Mouse (Mus musculus) hindbrain, embryonic 12.5 days (tissue): ENCODE measurements around the gene Cst8. TPM values are rescaled to one million over a fixed set of nuclear protein-coding genes. Genes with fewer than 3 reads are reported as not detected.

Experiments
- ATAC-seq: fragments of 200-750 bp; cut with Nextera tagmentation; 2 replicates; pipeline ENCODE4 v1.8.0; 2017; ENCODE audit warnings: moderate TSS enrichment; ENCODE audit not compliant: low FRiP score
- H3K27ac ChIP-seq: fragments of 300-500 bp; sonication (generic); 2 replicates; pipeline ENCODE4 v1.5.1; 2016; ENCODE audit warnings: mild to moderate bottlenecking
- H3K27me3 ChIP-seq: fragments of 300-500 bp; sonication (generic); 2 replicates; pipeline ENCODE4 v1.6.1; 2016; ENCODE audit warnings: mild to moderate bottlenecking
- H3K36me3 ChIP-seq: fragments of 300-500 bp; sonication (generic); 2 replicates; pipeline ENCODE4 v1.6.1; 2016; ENCODE audit warnings: mild to moderate bottlenecking
- H3K4me1 ChIP-seq: fragments of 300-500 bp; sonication (generic); 2 replicates; pipeline ENCODE4 v1.6.1; 2016
- H3K4me2 ChIP-seq: fragments of 300-500 bp; sonication (generic); replicated peaks from 2 replicates; pipeline ENCODE4 v1.6.1; 2016; ENCODE audit warnings: mild to moderate bottlenecking
- H3K4me3 ChIP-seq: fragments of 300-500 bp; sonication (generic); 2 replicates; pipeline ENCODE4 v1.5.1; 2016; ENCODE audit warnings: mild to moderate bottlenecking
- H3K9ac ChIP-seq: fragments of 300-500 bp; sonication (generic); 2 replicates; pipeline ENCODE4 v1.6.1; 2016; ENCODE audit warnings: mild to moderate bottlenecking, moderate library complexity
- H3K9me3 ChIP-seq: fragments of 300-500 bp; sonication (generic); replicated peaks from 2 replicates; pipeline ENCODE4 v1.6.1; 2016; ENCODE audit warnings: mild to moderate bottlenecking
- WGBS: fragments of 180-500 bp; shearing (Covaris S2); methylation state at CpG from one replicate; pipeline ENCODE4 v1.1.7; 2016; 5-methylcytosine and 5-hydroxymethylcytosine counted together
- polyA plus RNA-seq: library from polyadenylated mRNA; unstranded; fragments of >200 nt; fragmentation: Nextera tagmentation; extraction: Ambion mirVana; gene quantifications from 2 replicates; pipeline ENCODE4 v1.2.1, GENCODE M21; 2016

The Cst8 gene
- polyA plus RNA-seq, 1 experiment from 2014 or later, result not detected

DNA sequence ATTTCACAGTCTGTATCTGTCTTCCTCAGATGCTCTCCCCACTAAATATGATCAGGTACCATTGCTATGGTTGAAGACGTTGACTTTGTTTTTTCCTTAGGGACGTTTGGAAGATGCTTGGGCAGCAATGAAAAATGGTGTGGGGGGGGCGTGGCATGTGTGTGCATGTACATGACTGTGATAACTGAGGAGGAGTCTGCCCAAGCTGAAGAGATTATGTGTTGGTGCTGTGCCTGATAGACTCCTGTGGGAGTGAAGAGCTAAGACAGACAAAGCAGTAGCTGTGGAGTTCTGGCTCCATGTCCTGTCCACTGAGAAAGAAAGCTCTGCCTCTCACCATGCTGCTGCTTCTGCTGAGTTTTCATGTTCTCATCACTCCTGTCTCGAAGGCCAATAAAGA is 36.3 kb downstream of the Cst8 start, which contains the start of gene Cst9:
Cst9 (plus strand) TSS at position 236 of the 400 bp plus-strand sequence.
- ATAC-seq, result no peak
- Histone ChIP-seq H3K9me3 (no peaks in the 10 kb centered on the region), H3K4me2 (no peak within 1 kb of the TSS), H3K27ac (no peak within 1 kb of the TSS), H3K4me3 (no peak within 1 kb of the TSS), H3K4me1 (no peaks in the 10 kb centered on the region), H3K36me3 (no peaks in the 10 kb centered on the region), H3K27me3 (no peaks in the 10 kb centered on the region), H3K9ac (no peak within 1 kb of the TSS)
- 81% methylated on average over 4 of the region's 4 CpGs for WGBS

DNA sequence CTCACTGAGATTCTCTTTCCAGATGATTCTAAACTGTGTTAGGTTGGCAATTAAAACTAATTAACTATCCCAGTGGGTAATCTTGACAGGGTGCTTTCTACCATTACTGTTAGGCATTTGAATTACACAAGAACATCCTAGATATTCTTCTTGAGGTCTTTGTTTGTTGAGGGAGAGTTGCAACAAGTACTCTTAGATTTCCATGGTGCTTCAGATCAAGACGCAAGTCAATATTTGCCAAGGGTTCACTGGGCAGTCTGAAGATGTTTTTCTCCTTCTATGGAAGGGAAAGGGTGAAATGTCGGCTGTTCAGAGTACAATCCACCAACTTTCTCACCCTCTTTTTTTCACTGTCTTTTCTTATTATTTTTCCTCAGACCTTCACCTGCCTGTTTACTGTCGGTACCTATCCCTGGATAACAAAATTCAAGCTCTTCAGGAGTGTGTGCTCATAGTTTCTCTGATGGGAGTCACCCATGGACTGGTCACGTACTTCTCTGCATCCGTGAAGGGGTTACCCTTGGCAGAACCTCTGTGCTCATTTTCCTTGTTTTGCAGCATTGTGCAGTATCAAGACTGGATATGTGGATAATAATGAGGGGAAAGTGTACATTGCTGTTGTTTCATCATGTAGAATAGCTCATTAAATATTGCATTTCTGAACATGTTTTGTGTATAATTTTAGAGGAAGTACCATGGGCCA is 39.6 kb downstream of the Cst8 start:
- H3K4me3 ChIP-seq, result no peak overlapping the region
- no peaks in the 10 kb centered on the region for H3K27me3 ChIP-seq
- no peaks in the 10 kb centered on the region for H3K36me3 ChIP-seq
- no peak overlapping the region for H3K27ac ChIP-seq
- 85% methylated on average over 5 of the region's 5 CpGs for WGBS
- ATAC-seq, result no peak
- H3K4me1 ChIP-seq, result no peaks in the 10 kb centered on the region
- no peak overlapping the region for H3K9ac ChIP-seq
- H3K4me2 ChIP-seq, result no peak overlapping the region
- no peaks in the 10 kb centered on the region for H3K9me3 ChIP-seq

GRCm38 (mm10) chr2:148839224-148839623 is 40.6 kb downstream of the Cst8 start:
- H3K36me3 ChIP-seq, result no peaks in the 10 kb centered on the region
- 95% methylated on average over 2 of the region's 2 CpGs for WGBS
- no peak overlapping the region for H3K4me2 ChIP-seq
- no peak for ATAC-seq
- no peak overlapping the region for H3K27ac ChIP-seq
- H3K4me1 ChIP-seq, result no peaks in the 10 kb centered on the region
- no peak overlapping the region for H3K9ac ChIP-seq
- H3K9me3 ChIP-seq, result no peaks in the 10 kb centered on the region
- no peak overlapping the region for H3K4me3 ChIP-seq
- no peaks in the 10 kb centered on the region for H3K27me3 ChIP-seq

- H3K27me3 ChIP-seq, result no peaks in the 10 kb centered on the region
- no peaks in the 10 kb centered on the region for H3K36me3 ChIP-seq
- no peak overlapping the region for H3K9ac ChIP-seq
- no peak overlapping the region for H3K27ac ChIP-seq
- H3K9me3 ChIP-seq, result no peaks in the 10 kb centered on the region
- no peaks in the 10 kb centered on the region for H3K4me1 ChIP-seq
- no peak overlapping the region for H3K4me2 ChIP-seq
- no peak overlapping the region for H3K4me3 ChIP-seq
- peak; percentile 71 for ATAC-seq
- WGBS, result 43% methylated on average over 8 of the region's 8 CpGs
Observed at GRCm38 (mm10) chr2:148851116-148851906, 52.7 kb downstream of the Cst8 start.

Other genes starting within 250 kb of the Cst8 start
- gene Nxt1, start 126.2 kb upstream of the Cst8 start, polyA plus RNA-seq, result 70.5 and 72.4 TPM in 2 replicates
- gene Gzf1, start 117.8 kb upstream of the Cst8 start, polyA plus RNA-seq, result 21.4 and 22.5 TPM in 2 replicates
- 25.6 and 30.6 TPM in 2 replicates for gene Napb, start 66.3 kb upstream of the Cst8 start, polyA plus RNA-seq
- gene Cstl1, start 48.4 kb upstream of the Cst8 start, polyA plus RNA-seq, result not detected in 2 replicates
- gene Cst11, start 27.3 kb upstream of the Cst8 start, polyA plus RNA-seq, result not detected in 2 replicates
- not detected in 2 replicates for gene 8030411F24Rik, start 16.8 kb upstream of the Cst8 start, polyA plus RNA-seq
- gene Cst12, start 9.4 kb upstream of the Cst8 start, polyA plus RNA-seq, result not detected in 2 replicates
- gene Cst13, start 21.3 kb downstream of the Cst8 start, polyA plus RNA-seq, result not detected in 2 replicates
- not detected in 2 replicates for gene Cst9, start 36.4 kb downstream of the Cst8 start, polyA plus RNA-seq
- gene 9230104L09Rik, start 66.3 kb downstream of the Cst8 start, polyA plus RNA-seq, result not detected in 2 replicates
- 339 and 373 TPM in 2 replicates for gene Cst3, start 76.9 kb downstream of the Cst8 start, polyA plus RNA-seq
- gene Gm1330, start 204.5 kb downstream of the Cst8 start, polyA plus RNA-seq, result not detected in 2 replicates
- not detected in 2 replicates for gene Gm10750, start 218.5 kb downstream of the Cst8 start, polyA plus RNA-seq